Mouse (Mus musculus): ENCODE results near the gene Ptprf.

The Ptprf gene

GRCm38 (mm10) chr4:118205906-118206305, 85.3 kb downstream of the Ptprf start:
- DNase-seq, result no peak

- DNase-seq, result no peak
These were observed 92.1 kb downstream of the Ptprf start for GRCm38 (mm10) chr4:118199093-118199492.

- DNase-seq, result no peak
These were observed 92.6 kb downstream of the Ptprf start for GRCm38 (mm10) chr4:118198606-118199005.

GRCm38 (mm10) chr4:118196185-118196584, 95.0 kb downstream of the Ptprf start:
- no peak for DNase-seq

DNA sequence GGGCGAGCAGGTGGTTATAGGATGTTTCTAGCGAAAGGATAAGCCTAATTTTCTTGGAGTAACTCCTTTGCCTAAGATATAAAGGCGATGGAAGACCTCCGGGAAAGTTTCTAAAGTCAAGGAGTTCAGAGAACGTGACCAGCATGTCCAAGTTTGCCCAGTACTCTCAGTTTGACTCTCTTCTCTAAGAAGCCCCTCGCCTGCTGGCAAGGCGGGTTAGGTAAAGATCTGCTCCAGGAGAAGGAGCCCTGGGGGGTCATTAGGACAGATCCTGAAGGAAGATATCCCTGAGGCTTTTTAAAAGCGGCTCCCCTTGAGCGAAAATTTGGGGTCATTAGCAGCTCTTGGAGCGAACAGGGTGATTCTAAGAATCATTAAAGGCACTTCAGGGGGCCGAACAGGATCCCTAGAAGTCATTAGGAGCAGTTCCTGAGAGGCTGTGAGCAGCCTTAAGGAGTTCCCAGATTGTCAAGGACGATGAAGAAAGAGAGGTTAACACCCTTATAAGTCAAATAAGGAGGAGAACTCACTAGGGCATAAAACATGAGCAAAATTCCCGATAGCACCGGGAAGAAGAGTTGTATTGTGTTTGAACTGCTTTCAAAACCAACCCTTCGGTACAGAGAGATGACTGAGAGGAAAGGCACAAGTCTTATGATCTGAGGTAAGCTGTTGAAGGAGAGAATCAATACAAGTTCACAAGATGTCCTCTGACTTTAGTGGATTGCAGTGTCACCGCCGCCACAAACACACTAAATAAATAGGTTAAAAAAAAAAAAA, 110.7 kb downstream of the Ptprf start:
- no peak for DNase-seq

GRCm38 (mm10) chr4:118179467-118180300, 111.5 kb downstream of the Ptprf start, which contains the start of gene Kdm4a:
TSS of gene Kdm4a (minus strand) at chr4:118180043.
- DNase-seq, result peak; percentile 95

DNA sequence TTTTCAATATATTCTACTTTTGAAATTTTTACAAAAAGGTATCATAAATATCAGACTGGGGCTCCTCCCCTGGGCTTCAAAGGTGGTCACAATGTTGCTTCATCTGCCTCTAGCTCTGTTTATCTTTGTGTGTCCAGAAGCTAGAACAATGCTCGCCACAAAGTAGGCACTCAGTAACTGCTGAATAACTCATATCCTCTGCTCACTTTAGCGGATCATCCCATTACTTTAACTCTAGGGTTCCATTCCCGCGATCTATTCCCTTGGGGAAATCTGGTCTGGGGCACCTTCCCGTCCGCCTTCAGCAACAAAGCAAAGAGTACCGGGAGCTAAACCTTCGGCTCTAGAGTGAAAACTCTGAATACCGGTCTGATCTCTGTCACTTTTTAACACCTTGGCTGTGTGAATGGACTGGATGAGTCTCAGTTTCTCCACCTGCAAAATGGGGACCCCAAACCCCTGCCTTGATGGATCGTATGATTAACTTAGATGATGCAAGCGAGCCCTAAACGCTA, 112.2 kb downstream of the Ptprf start:
- peak; percentile 22 for DNase-seq

- DNase-seq, result no peak
These were observed 118.7 kb downstream of the Ptprf start for GRCm38 (mm10) chr4:118172461-118172860.

DNA sequence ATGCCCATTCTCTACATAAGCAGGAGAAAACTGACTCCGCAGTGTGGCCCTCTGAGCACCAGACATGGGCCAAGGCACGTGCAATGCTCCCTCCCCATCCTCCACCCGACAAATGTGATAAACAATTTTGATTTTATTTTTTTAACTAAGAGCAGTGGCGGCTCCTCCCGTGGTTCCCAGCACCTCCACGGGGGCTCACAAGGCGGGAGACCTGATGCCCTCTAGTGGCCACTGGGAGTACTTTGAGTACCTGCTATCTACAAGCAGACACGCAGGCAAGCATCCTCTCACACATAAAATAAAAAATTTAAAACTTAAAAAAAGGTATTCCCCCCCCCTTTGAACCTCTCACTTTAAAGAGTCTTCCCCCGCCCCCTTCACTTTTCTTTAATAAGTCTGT, 120.2 kb downstream of the Ptprf start:
- DNase-seq, result peak; percentile 34

GRCm38 (mm10) chr4:118162123-118162522, 129.1 kb downstream of the Ptprf start:
- DNase-seq, result no peak
